Mouse (Mus musculus): ENCODE data around the gene C1d. TPM values are rescaled to one million over a fixed set of nuclear protein-coding genes. Genes with fewer than 3 reads are reported as not detected.

Gene C1d
- polyA plus RNA-seq, 1 experiment = 17.8 TPM

DNA sequence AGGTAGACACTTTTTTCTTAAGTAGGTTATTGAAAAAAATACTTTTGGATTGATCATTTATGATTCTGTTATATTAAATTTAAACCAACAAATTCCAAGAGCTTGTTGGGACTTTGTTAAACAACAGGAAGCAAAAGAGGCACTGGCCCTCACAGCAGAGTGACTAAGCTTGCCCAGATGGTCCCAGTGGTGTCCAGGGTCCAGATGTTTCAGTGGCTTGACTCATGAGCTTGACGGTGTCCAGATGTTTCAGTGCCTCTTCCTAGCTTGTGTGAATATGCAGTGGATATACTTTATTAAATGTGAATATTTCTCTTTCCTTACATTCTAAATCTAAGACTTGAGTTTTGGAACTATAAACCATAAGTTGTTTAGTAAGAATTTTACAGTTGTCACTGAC is 11.4 kb downstream of the C1d start:
- no peak overlapping the region for H3K27ac ChIP-seq (ENCODE audit: control insufficient read depth, insufficient read depth, low read length)
- H3K36me3 ChIP-seq (ENCODE audit: control insufficient read depth, insufficient read depth, low read length) = peaks cover 20% of the 10 kb centered on the region
- no peaks in the 10 kb centered on the region for H3K27me3 ChIP-seq (ENCODE audit: control insufficient read depth, insufficient read depth, low read length)
- WGBS = 98% methylated on average over 1 of the region's 1 CpGs
- no peak overlapping the region for H3K4me3 ChIP-seq (ENCODE audit: control insufficient read depth, insufficient read depth, low read length)
- TF ChIP-seq POLR2A (IDR thresholded peaks at IDR 0.05; ENCODE audit: control insufficient read depth, extremely low read depth, insufficient read depth, low read length, poor library complexity) (no peak), CTCF (IDR thresholded peaks at IDR 0.05; ENCODE audit: borderline replicate concordance, control insufficient read depth, extremely low read depth, insufficient read depth, low read length, poor library complexity) (no peak)
- H3K4me1 ChIP-seq (replicated peaks; ENCODE audit: control insufficient read depth, insufficient read depth, low read length) = no peaks in the 10 kb centered on the region
- DNase-seq = no peak

DNA sequence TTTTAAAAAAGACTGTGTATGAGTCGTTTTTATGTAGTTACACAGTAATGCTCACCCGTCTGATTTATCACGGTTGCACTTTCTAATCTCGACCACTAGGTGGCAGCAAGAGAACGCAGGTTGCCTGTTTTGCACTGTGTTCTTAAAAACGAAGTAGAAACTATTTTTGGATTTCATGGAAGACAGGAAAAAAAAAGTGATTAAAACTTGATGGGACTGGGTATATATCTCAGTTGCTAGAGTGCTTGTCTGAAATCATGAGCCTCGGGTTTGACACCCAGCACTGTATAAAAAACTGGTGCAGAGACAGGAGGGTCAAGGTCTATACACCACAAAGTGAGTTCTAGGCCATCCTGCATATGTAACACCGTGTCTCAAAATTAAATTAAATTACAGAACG is 22.6 kb downstream of the C1d start:
- Histone ChIP-seq H3K27ac (ENCODE audit: control insufficient read depth, insufficient read depth, low read length) (no peak overlapping the region), H3K27me3 (ENCODE audit: control insufficient read depth, insufficient read depth, low read length) (no peaks in the 10 kb centered on the region), H3K4me3 (ENCODE audit: control insufficient read depth, insufficient read depth, low read length) (no peak overlapping the region), H3K4me1 (replicated peaks; ENCODE audit: control insufficient read depth, insufficient read depth, low read length) (no peaks in the 10 kb centered on the region), H3K36me3 (ENCODE audit: control insufficient read depth, insufficient read depth, low read length) (no peaks in the 10 kb centered on the region)
- TF ChIP-seq CTCF (IDR thresholded peaks at IDR 0.05; ENCODE audit: borderline replicate concordance, control insufficient read depth, extremely low read depth, insufficient read depth, low read length, poor library complexity) (no peak), POLR2A (IDR thresholded peaks at IDR 0.05; ENCODE audit: control insufficient read depth, extremely low read depth, insufficient read depth, low read length, poor library complexity) (no peak)
- 16% methylated on average over 9 of the region's 9 CpGs for WGBS
- peak; percentile 26 for DNase-seq

GRCm38 (mm10) chr11:17284055-17284454 is 26.7 kb downstream of the C1d start:
- 60% methylated on average over 10 of the region's 10 CpGs for WGBS
- peak; percentile 86; the same call in 1 of the 2 replicates for TF ChIP-seq CTCF (IDR thresholded peaks at IDR 0.05; ENCODE audit: borderline replicate concordance, control insufficient read depth, extremely low read depth, insufficient read depth, low read length, poor library complexity)
- TF ChIP-seq POLR2A (IDR thresholded peaks at IDR 0.05; ENCODE audit: control insufficient read depth, extremely low read depth, insufficient read depth, low read length, poor library complexity) = no peak
- no peaks in the 10 kb centered on the region for H3K27me3 ChIP-seq (ENCODE audit: control insufficient read depth, insufficient read depth, low read length)
- no peak overlapping the region for H3K27ac ChIP-seq (ENCODE audit: control insufficient read depth, insufficient read depth, low read length)
- peak; percentile 46 for DNase-seq
- no peaks in the 10 kb centered on the region for H3K4me1 ChIP-seq (replicated peaks; ENCODE audit: control insufficient read depth, insufficient read depth, low read length)
- H3K4me3 ChIP-seq (ENCODE audit: control insufficient read depth, insufficient read depth, low read length) = no peak overlapping the region
- H3K36me3 ChIP-seq (ENCODE audit: control insufficient read depth, insufficient read depth, low read length) = no peaks in the 10 kb centered on the region

GRCm38 (mm10) chr11:17288884-17289283 is 31.5 kb downstream of the C1d start:
- Histone ChIP-seq H3K27ac (ENCODE audit: control insufficient read depth, insufficient read depth, low read length) (no peak overlapping the region), H3K4me3 (ENCODE audit: control insufficient read depth, insufficient read depth, low read length) (no peak overlapping the region), H3K27me3 (ENCODE audit: control insufficient read depth, insufficient read depth, low read length) (no peaks in the 10 kb centered on the region), H3K36me3 (ENCODE audit: control insufficient read depth, insufficient read depth, low read length) (no peaks in the 10 kb centered on the region), H3K4me1 (replicated peaks; ENCODE audit: control insufficient read depth, insufficient read depth, low read length) (no peaks in the 10 kb centered on the region)
- TF ChIP-seq CTCF (IDR thresholded peaks at IDR 0.05; ENCODE audit: borderline replicate concordance, control insufficient read depth, extremely low read depth, insufficient read depth, low read length, poor library complexity) (no peak), POLR2A (IDR thresholded peaks at IDR 0.05; ENCODE audit: control insufficient read depth, extremely low read depth, insufficient read depth, low read length, poor library complexity) (no peak)
- DNase-seq = no peak

GRCm38 (mm10) chr11:17306007-17306891 is 48.9 kb downstream of the C1d start:
- 84% methylated on average over 8 of the region's 8 CpGs for WGBS
- Histone ChIP-seq H3K4me1 (replicated peaks; ENCODE audit: control insufficient read depth, insufficient read depth, low read length) (no peaks in the 10 kb centered on the region), H3K36me3 (ENCODE audit: control insufficient read depth, insufficient read depth, low read length) (no peaks in the 10 kb centered on the region), H3K27ac (ENCODE audit: control insufficient read depth, insufficient read depth, low read length) (no peak overlapping the region), H3K27me3 (ENCODE audit: control insufficient read depth, insufficient read depth, low read length) (no peaks in the 10 kb centered on the region), H3K4me3 (ENCODE audit: control insufficient read depth, insufficient read depth, low read length) (no peak overlapping the region)
- DNase-seq = no peak
- TF ChIP-seq CTCF (IDR thresholded peaks at IDR 0.05; ENCODE audit: borderline replicate concordance, control insufficient read depth, extremely low read depth, insufficient read depth, low read length, poor library complexity) = no peak
- TF ChIP-seq POLR2A (IDR thresholded peaks at IDR 0.05; ENCODE audit: control insufficient read depth, extremely low read depth, insufficient read depth, low read length, poor library complexity) = no peak

DNA sequence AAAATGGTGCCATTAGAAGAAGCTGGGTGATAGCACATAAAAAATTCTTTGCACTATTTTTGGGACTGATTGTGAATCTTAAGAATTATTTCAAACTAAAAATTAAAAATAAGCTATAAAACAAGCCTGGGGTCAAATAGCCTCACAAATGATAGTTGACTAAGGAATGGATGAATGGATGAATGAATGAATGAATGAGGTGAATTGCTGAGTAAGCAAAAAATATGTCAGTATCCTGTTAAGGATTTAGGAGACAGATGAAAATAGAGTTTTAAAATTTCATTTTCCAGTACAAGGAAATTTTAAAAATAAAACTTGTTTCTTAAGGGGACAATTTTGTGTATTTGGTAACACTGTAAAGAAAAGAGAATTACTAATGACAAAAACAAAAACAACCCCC is 50.1 kb downstream of the C1d start:
- Histone ChIP-seq H3K36me3 (ENCODE audit: control insufficient read depth, insufficient read depth, low read length) (no peaks in the 10 kb centered on the region), H3K4me1 (replicated peaks; ENCODE audit: control insufficient read depth, insufficient read depth, low read length) (no peaks in the 10 kb centered on the region), H3K4me3 (ENCODE audit: control insufficient read depth, insufficient read depth, low read length) (no peak overlapping the region), H3K27ac (ENCODE audit: control insufficient read depth, insufficient read depth, low read length) (no peak overlapping the region), H3K27me3 (ENCODE audit: control insufficient read depth, insufficient read depth, low read length) (no peaks in the 10 kb centered on the region)
- DNase-seq = no peak
- TF ChIP-seq CTCF (IDR thresholded peaks at IDR 0.05; ENCODE audit: borderline replicate concordance, control insufficient read depth, extremely low read depth, insufficient read depth, low read length, poor library complexity) = no peak
- TF ChIP-seq POLR2A (IDR thresholded peaks at IDR 0.05; ENCODE audit: control insufficient read depth, extremely low read depth, insufficient read depth, low read length, poor library complexity) = no peak

Other genes starting within 250 kb of the C1d start
- gene Cnrip1, start 206.0 kb upstream of the C1d start, polyA plus RNA-seq (2012; rRNA removed) = 3.3 and 4.4 TPM in 2 replicates
- 2.2 and 2.9 TPM in 2 replicates for gene Plek, start 205.2 kb upstream of the C1d start, polyA plus RNA-seq (2012; rRNA removed)
- 42.5 and 77.9 TPM in 2 replicates for gene Ppp3r1, start 98.3 kb upstream of the C1d start, polyA plus RNA-seq (2012; rRNA removed)
- gene Wdr92, start 75.5 kb upstream of the C1d start, polyA plus RNA-seq (2012; rRNA removed) = 13.9 and 15.5 TPM in 2 replicates
- 3.7 and 4.4 TPM in 2 replicates for gene Pno1, start 46.0 kb upstream of the C1d start, polyA plus RNA-seq (2012; rRNA removed)